ENCODE assay signal across 8 mouse cellular contexts in genomic region chr9:110631191-110631590, GRCm38 (mm10). TPM values are rescaled to one million over a fixed set of nuclear protein-coding genes. Genes with fewer than 3 reads are reported as not detected.
DNase-seq lines count a peak whose midpoint lies in the region; ATAC-seq lines count a peak whose summit lies in the region.

No protein-coding gene starts in this region.

- H3K9me3 ChIP-seq in heart, embryonic 13.5 days: no peaks in the 10 kb centered on the region

- DNase-seq in cerebellum, postnatal 10 days: peak; percentile 76 to 84
- DNase-seq in 416B (ENCODE audit: low read depth): peak; percentile 30
- DNase-seq in brain, adult 2 months (ENCODE audit: low read depth, low spot score): peak; percentile 37
- DNase-seq in kidney, postnatal 25 days: peak; percentile 63 to 66
- peak; percentile 60 for DNase-seq in naive thymus-derived CD4-positive, alpha-beta T cell, adult 2 months (ENCODE audit: low read depth)
- DNase-seq in frontal cortex, postnatal 25 days (ENCODE audit: low spot score in 2 of 2): no peak

- H3K27me3 ChIP-seq in heart, embryonic 13.5 days (replicated peaks): peaks cover 58% of the 10 kb centered on the region

- peak overlapping the region; percentile 40 for H3K4me3 ChIP-seq in heart, embryonic 13.5 days

- H3K27ac ChIP-seq in heart, embryonic 13.5 days (replicated peaks): no peak overlapping the region

- peak overlapping the region; percentile 58; the same call in 1 of the 2 replicates for H3K9ac ChIP-seq in heart, embryonic 13.5 days

- 18% methylated on average over 10 of the region's 10 CpGs for WGBS in heart, embryonic 13.5 days

- peak overlapping the region; percentile 68 for H3K4me2 ChIP-seq in heart, embryonic 13.5 days

- no peak for ATAC-seq in cerebellum, adult (ENCODE audit: insufficient number of reproducible peaks, low FRiP score, low TSS enrichment)
- ATAC-seq in heart, embryonic 13.5 days (ENCODE audit: extremely low read depth, insufficient number of reproducible peaks, low FRiP score, low TSS enrichment): no peak

- H3K36me3 ChIP-seq in heart, embryonic 13.5 days: peaks cover 19% of the 10 kb centered on the region

- H3K4me1 ChIP-seq in heart, embryonic 13.5 days: peaks cover 10% of the 10 kb centered on the region

RNA-seq across cellular contexts. Expression of gene Nradd, which starts 6.9 kb away (rescaled TPM):
- 23.4 and 25.6 TPM in 2 replicates for polyA plus RNA-seq in heart, embryonic 13.5 days (2015; fragmentation: Nextera tagmentation; extraction: Ambion mirVana)

RNA-seq across cellular contexts. Expression of gene Nbeal2, which starts 22.8 kb away (rescaled TPM):
- 1.3 and 1.8 TPM in 2 replicates for polyA plus RNA-seq in heart, embryonic 13.5 days (2015; fragmentation: Nextera tagmentation; extraction: Ambion mirVana)

RNA-seq across cellular contexts. Expression of gene Ccdc12, which starts 25.1 kb away (rescaled TPM):
- 119 and 136 TPM in 2 replicates for polyA plus RNA-seq in heart, embryonic 13.5 days (2015; fragmentation: Nextera tagmentation; extraction: Ambion mirVana)

Comparison
In these comparisons a context has a peak if more than half of its experiments do, and no peak if none do; other contexts are left out.
1. DNase-seq: peak in cerebellum, postnatal 10 days (2 of 2), 416B (single experiment), brain, adult 2 months (single experiment), kidney, postnatal 25 days (2 of 2) and naive thymus-derived CD4-positive, alpha-beta T cell, adult 2 months (single experiment); none in frontal cortex, postnatal 25 days (0 of 2).